Mouse (Mus musculus) CH12F3 (cell line): ENCODE results near the gene Lama2.
"Not testable (repeated sequence)": the region's sequence is repeated elsewhere in the genome, so short reads cannot be mapped to it uniquely, and the experiment has no call there.

Source experiments
- in situ Hi-C: fragments of 300-500 bp; cut with MboI; formaldehyde crosslinking; loops from 2 replicates; pipeline ENCODE4 v1.14.3; 2020; ENCODE audit warnings: low sequenced_read_pairs

Lama2 gene

GRCm38 (mm10) chr10:26948331-26948730, 671.2 kb downstream of the Lama2 start:
- in situ Hi-C loops = no loop called here

DNA sequence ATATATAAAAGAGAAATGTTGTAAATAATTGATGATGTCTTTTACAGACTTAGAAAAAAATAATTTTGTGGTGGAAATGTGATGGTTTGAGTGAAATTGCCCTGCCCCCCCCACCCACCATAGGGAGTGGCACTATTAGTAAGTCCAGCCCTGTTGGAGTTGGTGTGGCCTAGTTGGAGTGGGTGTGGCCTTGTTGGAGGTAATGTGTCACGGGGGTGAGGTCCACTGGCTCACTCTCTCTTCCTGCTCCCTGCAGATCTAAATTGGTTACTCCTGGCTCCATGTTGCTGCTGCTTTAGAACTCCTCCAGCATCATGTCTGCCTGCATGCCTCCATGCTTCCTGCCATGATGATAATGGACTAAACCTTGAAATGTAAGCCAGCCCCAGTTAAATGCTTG, 680.0 kb downstream of the Lama2 start:
- in situ Hi-C loops = no loop called here

DNA sequence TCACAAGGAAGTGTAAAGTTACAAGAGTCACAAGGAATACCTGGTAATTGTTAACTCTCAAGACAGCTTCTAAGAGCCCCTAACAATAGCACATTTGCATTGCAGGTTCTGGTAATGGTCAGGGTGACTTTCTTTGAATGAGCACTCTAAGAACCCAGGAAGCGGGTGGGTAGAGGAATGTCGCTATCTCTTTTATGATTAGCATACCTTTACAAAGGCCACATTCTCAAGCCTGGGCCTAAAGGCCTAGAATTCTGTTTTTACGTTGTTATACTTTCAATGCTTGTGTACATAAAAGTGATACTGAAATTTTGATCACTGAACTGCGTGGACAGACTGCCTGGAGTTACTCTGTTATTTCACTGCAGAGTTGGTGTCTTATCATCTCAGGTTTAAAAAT, 681.1 kb downstream of the Lama2 start:
- in situ Hi-C loops = not testable (repeated sequence)

DNA sequence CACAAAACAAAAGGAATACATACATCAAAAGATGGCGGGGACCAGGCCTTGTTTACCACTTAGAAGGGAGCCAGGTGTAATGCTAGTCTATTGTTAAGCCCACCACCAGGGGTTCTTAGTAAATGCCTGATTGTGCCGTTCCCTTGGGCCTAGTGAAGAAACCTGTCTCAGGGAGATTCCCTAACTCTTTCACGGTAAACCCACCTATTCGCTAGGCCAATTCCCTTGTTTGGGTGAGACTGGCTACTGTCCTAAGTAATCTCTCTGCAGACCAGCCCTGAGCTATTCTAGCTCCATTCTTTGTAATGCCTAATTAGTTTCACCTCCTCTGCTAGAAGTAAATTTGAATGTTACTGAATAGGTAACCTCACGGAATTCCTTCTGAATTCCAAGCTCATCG, 683.5 kb downstream of the Lama2 start:
- in situ Hi-C loops = not testable (repeated sequence)
